Mouse (Mus musculus) kidney, postnatal 4 days (tissue): ENCODE measurements around the gene Klhl33.
"Not testable (repeated sequence)": the region's sequence is repeated elsewhere in the genome, so short reads cannot be mapped to it uniquely, and the experiment has no call there.

Experiments used
- DNase-seq, 2 experiments: peaks; one replicate each; pipeline ENCODE4 v3.0.0; 2021; ENCODE audit warnings: mixed read lengths in 2 of 2

The Klhl33 gene

GRCm38 (mm10) chr14:50897374-50897765 lies at the start of gene Klhl33:
Gene Klhl33 (minus strand): TSS chr14:50897507.
- DNase-seq = no peak

DNA sequence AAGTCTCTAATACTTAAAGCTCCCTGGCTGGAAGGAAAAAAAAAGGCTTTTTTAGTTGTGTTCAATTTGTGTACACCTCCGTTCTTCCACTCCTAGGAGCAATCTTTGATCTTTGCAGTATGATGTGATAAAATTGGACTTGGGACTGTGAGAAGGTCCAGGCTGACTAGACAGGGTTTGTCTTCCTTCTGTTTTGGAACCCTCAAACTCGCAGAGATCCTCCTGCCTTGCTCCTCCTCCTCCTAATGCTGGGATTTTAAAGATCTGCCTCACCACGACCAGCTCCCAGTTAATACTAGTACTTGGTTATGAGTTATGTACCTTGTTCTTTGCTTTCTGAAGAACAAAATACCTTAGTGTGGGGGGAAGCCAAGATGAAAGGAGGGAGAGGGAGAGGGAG lies 48.2 kb upstream of the Klhl33 start:
- not testable (repeated sequence) for DNase-seq

- not testable (repeated sequence) for DNase-seq
These were observed 47.8 kb upstream of the Klhl33 start for GRCm38 (mm10) chr14:50945081-50945480.

DNA sequence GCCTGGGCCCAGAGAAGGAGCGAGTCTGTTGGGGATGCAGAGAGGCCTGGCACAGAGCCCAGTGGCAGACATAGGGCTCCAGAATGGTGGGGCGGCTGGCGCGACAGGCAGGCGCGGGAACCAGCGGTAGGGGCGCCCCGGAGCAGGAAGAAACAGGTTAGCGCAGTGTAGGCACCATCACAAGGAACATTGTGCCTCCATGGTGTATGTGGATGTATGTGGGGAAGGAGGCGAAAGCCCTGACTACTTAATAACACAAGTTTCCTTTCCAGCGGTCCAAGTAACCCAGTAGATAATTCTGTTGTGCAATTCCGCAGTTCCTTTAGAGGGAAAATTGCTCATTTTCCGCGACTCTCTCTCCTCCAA lies 47.3 kb upstream of the Klhl33 start:
- not testable (repeated sequence) for DNase-seq

- DNase-seq = peak; percentile 93 to 97
These were observed 46.8 kb upstream of the Klhl33 start, which contains the start of gene Gm49342 for GRCm38 (mm10) chr14:50943932-50944667. Gene Gm49342 (plus strand): TSS chr14:50944517.

DNA sequence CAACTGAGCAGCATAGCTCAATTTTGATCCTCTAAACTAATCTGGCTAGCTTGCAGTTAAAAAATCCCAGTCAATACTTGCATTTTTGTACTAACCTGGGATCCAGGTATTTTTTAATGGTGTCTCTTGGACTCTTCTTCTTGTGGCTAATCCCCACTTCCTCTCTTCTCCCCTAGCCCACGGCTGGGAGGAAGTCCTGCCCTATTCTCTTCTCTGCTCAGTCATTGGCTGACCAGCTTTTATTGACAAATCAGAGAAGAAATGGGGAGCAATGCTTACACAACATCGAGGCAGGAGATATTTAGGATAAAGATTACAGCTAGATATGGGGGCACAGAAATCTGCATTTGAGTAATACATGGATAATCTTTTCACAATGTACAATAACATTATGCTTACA lies 41.6 kb upstream of the Klhl33 start:
- no peak for DNase-seq

DNA sequence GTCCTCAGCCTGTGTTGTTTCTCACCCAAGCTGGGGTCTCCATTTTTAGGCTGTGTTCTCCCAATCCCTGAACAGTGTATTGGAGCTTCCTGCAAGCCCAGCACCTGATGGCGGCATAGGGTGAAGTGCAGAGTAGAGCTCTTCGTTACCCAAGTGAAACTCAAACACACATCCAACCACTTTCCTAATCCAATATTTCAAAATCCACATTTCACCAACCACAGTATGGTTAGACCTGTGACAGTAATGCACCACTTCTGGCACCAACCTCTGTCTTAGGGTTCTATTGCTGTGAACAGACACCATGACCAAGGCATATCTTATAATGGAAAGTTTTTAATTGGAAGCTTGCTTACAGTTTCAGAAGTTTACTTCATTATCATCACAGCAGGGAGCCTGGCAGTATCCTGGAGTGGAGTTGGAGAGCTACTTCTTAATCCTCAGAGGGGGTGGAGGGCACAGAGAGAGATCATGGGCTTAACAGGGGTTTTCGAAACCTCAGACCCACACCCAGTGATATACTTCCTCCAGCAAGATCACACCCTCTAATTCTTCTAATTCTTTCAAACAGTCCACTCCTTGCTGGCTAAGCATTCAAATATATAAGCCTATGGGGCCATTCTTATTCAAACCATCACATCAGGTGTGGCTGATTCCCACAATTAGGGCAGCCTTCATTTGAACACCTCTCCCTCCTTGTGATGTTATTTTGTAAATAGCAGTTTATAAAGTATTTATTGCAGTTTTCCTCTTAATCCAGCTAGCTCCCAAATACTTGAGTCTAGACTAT lies 41.0 kb upstream of the Klhl33 start:
- DNase-seq = no peak

GRCm38 (mm10) chr14:50936649-50937048 lies 39.3 kb upstream of the Klhl33 start:
- DNase-seq = no peak

DNA sequence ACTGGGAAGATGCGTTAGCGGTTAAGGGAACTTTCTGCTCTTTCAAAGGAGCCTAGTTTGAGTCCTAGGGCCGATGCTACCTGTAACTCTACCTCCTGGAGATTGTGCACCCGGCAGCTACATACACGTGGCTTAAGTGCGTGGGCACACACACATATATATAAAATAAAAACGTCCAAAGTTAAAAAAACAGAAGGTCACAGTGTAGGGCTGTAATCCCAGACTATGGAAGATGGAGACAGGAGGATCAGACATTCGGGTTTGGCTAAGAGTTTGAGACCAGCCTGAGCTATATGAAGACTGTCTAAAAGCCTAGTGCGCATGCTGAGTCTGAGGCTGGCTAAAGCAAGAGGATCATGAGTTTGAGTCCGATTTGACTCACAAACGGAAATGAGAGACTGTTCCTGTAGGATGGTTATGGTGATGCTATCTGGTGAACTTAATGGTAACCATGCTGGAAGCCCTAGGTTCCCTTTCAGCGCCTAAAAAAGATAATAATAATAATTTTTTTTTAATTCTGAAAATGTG lies 34.2 kb upstream of the Klhl33 start:
- DNase-seq = no peak

GRCm38 (mm10) chr14:50930754-50931492 lies 33.6 kb upstream of the Klhl33 start, which contains the start of the genes Pip4p1 and Pnp:
Gene Pip4p1 (minus strand): TSS chr14:50930856.
Gene Pnp (plus strand): TSS chr14:50931082.
- peak; percentile 100 for DNase-seq

DNA sequence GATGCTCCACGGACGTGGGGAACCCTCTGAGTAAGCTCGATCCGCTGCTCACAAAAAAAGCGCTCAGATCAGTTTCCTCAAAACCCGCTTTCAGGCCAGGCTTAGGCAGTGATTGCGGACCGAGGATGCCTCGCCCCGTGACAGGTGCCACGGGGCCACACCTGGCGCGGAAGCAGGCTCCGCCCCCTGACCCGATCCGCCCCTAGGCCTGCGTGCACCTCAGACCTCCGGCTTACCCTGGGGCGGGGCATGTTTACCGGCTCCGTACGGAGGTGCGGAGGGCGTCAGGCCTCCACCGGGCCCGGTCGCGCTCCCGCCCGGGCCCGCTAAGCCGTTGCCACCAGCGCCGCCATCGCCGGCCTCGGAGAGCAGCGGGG lies 33.1 kb upstream of the Klhl33 start:
- DNase-seq = peak; percentile 61 to 78

DNA sequence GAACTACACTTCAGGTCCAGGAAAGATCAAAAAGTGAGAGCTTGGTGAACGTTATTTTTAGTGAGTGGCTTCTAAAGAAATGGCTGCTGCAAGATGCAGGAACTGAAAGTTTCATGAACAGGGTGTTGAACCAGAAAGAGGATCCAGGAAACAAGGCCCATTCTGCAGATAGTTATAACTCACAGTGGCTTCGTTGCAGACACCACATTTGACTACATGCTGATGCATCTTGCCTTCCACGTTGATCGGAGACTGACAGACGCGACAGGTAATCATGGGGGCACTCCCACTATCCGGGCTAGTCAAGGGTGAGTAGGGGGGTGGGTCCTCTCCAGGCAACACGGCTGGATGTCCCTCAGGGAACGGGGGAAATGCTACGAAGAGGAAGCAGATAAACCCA lies 32.6 kb upstream of the Klhl33 start:
- no peak for DNase-seq

DNA sequence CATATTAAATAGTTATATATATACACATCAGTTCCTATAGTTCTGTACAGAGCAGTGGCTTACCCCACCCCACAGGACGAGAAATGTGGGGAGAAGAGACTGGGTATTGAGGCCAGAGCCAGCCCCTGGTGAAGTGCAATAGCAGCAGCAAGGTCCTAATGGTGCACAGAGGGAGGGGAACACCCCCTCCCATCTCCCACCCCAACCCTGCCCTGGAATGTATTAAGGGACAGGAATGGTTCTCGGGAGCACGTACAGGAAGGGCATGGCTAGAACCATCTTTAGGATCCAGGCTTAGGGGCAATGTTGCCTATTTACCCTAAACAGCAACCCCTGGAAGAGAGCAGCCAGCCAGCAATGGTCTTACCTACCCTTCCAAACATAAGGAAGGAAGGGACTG lies 30.1 kb upstream of the Klhl33 start:
- no peak for DNase-seq

DNA sequence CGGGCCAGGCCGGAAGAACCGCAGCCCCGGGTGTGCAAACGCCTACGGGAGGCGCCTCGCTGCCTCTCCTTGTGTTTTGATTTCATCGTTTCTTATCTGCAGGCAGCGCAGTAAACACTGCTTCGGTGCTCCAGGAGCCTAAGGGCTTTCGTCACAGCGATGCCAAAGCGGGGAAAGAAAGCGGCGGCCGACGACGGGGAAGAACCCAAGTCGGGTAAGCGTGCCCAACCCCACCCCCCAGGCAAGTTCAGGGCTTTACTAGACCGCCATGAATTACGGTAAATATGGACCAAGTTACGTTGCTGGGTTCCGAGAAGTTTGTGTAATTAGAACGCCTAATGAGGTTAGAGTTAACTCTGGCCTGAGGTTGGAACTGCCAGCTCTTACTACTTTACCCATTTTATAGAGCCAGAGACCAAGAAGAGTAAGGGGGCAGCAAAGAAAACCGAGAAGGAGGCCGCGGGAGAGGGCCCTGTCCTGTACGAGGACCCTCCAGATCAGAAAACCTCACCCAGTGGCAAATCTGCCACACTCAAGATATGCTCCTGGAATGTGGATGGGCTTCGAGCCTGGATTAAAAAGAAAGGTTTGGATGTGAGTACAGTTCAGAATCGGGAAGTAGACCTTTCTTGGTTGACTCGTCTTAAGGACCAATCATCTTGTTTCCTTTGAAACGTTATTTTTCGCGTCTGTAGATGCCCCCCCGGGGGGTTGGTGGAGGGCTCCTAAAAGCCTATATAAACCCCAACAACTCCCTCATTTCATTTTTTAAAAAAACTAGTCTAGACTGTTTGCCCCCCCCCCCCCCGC lies 28.0 kb upstream of the Klhl33 start:
- no peak for DNase-seq

DNA sequence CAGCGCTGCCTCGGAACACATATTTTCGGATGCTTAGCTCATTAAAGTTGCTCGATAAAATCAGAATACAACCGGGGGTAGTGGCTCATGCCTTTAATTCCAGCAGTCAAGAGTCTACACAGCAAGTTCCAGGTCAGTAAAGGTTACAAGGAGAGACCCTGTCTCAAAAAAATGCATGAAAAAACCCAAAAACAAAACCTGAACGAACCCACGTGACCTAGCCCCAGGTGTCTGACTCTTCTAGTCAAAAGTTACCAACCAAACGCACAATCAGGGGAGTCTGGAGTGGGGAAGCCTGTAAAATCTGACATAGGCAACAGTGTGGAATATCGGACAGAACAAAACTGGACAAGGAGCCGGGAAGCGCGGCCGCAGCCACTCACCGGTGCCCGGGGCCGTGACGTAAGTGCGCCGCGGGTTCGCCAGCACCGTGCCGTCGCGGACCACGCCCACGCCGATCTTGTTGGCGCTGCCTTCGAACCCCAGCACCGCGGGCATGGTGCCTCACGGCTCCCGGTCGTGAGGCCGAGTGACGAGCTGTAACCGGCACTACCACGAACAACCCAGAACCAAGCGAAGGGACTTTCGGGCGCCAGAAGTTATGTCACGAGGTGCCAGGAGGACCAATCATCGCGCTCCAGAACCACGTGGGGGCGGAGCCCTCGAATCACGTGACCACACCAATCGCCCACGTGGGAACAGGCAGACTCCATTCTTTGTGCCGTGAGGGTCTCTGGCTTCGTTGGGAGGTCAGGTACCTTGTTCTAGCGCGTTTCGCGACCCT lies 27.2 kb upstream of the Klhl33 start, which contains the start of the genes Osgep and Apex1:
Gene Osgep, minus strand, starts transcription at position 613 of the 784 bp plus-strand sequence.
Gene Apex1, plus strand, starts transcription at position 688 of the 784 bp plus-strand sequence.
- DNase-seq = peak; percentile 98 to 99

- not testable (repeated sequence) for DNase-seq
These were observed 26.1 kb upstream of the Klhl33 start for GRCm38 (mm10) chr14:50923437-50923836.

DNA sequence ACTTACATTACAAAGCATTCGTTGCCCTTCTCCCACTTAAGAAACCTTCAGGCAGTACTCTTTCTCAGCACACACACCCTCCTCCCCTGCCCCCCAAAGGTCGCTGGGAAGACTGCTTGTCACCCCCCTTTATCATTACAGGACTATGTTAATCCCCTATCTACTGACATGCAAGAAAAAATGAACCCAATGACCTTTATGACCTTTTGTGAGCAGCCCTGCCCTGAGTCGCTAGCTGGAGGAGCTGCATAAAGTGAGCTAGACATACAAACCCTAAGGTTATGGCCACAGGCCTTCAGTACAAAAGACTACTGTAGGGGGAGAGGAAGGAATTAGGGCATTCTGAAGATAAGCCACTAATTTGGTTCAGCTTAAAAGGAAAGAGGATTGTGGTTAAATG lies 14.0 kb upstream of the Klhl33 start:
- no peak for DNase-seq

GRCm38 (mm10) chr14:50908126-50908525 lies 10.8 kb upstream of the Klhl33 start:
- DNase-seq = no peak

DNA sequence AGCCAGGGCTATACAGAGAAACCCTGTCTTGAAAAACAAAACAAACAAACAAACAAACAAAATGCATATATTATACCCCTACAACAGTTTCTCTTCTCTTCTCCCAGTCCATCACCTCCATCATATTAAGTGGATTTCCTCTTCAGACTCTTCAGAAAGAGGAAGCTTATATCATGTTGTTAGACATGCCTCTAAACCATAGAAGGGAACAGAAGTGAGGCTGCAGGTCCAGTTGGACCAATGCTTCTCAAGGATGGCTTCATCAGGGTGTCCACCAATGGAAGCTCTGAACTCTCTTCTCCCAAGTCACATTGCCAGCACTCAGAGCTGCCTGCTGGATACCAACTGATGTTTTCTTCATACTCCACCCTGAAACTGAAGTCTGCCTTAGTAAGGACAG lies 8.0 kb upstream of the Klhl33 start:
- DNase-seq = not testable (repeated sequence)

- no peak for DNase-seq
These were observed 7.5 kb upstream of the Klhl33 start for GRCm38 (mm10) chr14:50904828-50905129.
